Mouse (Mus musculus) monocyte, adult 2 months (primary cell): ENCODE results near the gene Rpl36-ps4.

Experiments
- DNase-seq, 2 experiments: peaks; one replicate each; pipeline ENCODE4 v3.0.0; 2022; ENCODE audit warnings: low spot score in 2 of 2, low read depth in 1 of 2

The Rpl36-ps4 gene

GRCm38 (mm10) chr17:87920677-87921076, at the start of gene Rpl36-ps4:
Gene Rpl36-ps4, plus strand, starts transcription at chr17:87920977.
- DNase-seq = no peak

GRCm38 (mm10) chr17:87871461-87872126, 49.2 kb upstream of the Rpl36-ps4 start:
- DNase-seq = no peak

GRCm38 (mm10) chr17:87872286-87872685, 48.5 kb upstream of the Rpl36-ps4 start:
- no peak for DNase-seq

GRCm38 (mm10) chr17:87873456-87873855, 47.3 kb upstream of the Rpl36-ps4 start:
- no peak for DNase-seq

GRCm38 (mm10) chr17:87873943-87874342, 46.8 kb upstream of the Rpl36-ps4 start:
- no peak for DNase-seq

GRCm38 (mm10) chr17:87875346-87875920, 45.3 kb upstream of the Rpl36-ps4 start:
- DNase-seq = no peak

- no peak for DNase-seq
Observed at GRCm38 (mm10) chr17:87876295-87877000, 44.3 kb upstream of the Rpl36-ps4 start.

GRCm38 (mm10) chr17:87877207-87878073, 43.3 kb upstream of the Rpl36-ps4 start:
- no peak for DNase-seq

- DNase-seq = no peak
Observed at GRCm38 (mm10) chr17:87878556-87879483, 42.0 kb upstream of the Rpl36-ps4 start.

GRCm38 (mm10) chr17:87879484-87880225, 41.1 kb upstream of the Rpl36-ps4 start:
- no peak for DNase-seq

- DNase-seq = no peak
Observed at GRCm38 (mm10) chr17:87882594-87882993, 38.2 kb upstream of the Rpl36-ps4 start.

- no peak for DNase-seq
Observed at GRCm38 (mm10) chr17:87897175-87897574, 23.6 kb upstream of the Rpl36-ps4 start.

- no peak for DNase-seq
Observed at GRCm38 (mm10) chr17:87900677-87901076, 20.1 kb upstream of the Rpl36-ps4 start.

- no peak for DNase-seq
Observed at GRCm38 (mm10) chr17:87901163-87901562, 19.6 kb upstream of the Rpl36-ps4 start.

GRCm38 (mm10) chr17:87903213-87903612, 17.6 kb upstream of the Rpl36-ps4 start:
- DNase-seq = no peak

GRCm38 (mm10) chr17:87903725-87904124, 17.1 kb upstream of the Rpl36-ps4 start:
- no peak for DNase-seq

GRCm38 (mm10) chr17:87915386-87915785, 5.4 kb upstream of the Rpl36-ps4 start:
- no peak for DNase-seq

- no peak for DNase-seq
Observed at GRCm38 (mm10) chr17:87918121-87918520, 2.7 kb upstream of the Rpl36-ps4 start.

- no peak for DNase-seq
Observed at GRCm38 (mm10) chr17:87934326-87934725, 13.5 kb downstream of the Rpl36-ps4 start.

GRCm38 (mm10) chr17:87934736-87935135, 14.0 kb downstream of the Rpl36-ps4 start:
- no peak for DNase-seq
